Mouse (Mus musculus) erythroblast, embryonic 14.5 days (primary cell): ENCODE results near the gene Teddm3.

Experiments
- GATA1 ChIP-seq: IDR thresholded peaks from 2 replicates; pipeline ENCODE4 v1.6.1; 2012; ENCODE audit warnings: low read length, inconsistent platforms, mixed read lengths
- TAL1 ChIP-seq: IDR thresholded peaks from 3 replicates; pipeline ENCODE4 v1.6.1; 2012; ENCODE audit warnings: low read length, inconsistent platforms, mixed read lengths

DNA sequence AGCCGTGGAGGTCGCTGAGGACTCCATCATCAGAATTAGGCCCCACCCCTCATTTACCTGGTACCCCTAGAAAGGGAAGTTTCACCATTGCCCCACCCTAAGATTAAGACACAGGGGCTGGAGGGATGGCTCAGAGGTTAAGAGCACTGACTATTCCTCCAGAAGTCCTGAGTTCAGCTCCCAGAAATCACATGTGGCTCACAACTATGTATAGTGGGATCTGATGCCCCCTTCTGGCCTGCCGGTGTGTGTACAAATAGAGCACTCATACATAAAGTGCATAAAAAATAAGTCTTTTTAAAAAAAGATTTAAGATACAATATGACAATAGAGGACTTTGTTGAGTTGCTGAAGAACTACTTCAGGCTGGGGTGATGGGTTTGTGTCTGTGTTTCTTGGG is 34.5 kb upstream of the Teddm3 start:
- TF ChIP-seq GATA1 (no peak), TAL1 (no peak)
